Mouse (Mus musculus) liver, adult 2 months (tissue): Measurements from ENCODE around the gene Taar8c.

Experiments
- CTCF ChIP-seq: fragments of 200-500 bp; IDR thresholded peaks from 2 replicates; pipeline ENCODE4 v1.5.1; 2011; ENCODE audit warnings: low read depth, low read length, control low read depth
- POLR2A ChIP-seq: fragments of 200-500 bp; IDR thresholded peaks from 2 replicates; pipeline ENCODE4 v1.6.1; 2011; ENCODE audit warnings: low read length, control low read depth; ENCODE audit not compliant: insufficient read depth; ENCODE audit errors: extremely low read depth

DNA sequence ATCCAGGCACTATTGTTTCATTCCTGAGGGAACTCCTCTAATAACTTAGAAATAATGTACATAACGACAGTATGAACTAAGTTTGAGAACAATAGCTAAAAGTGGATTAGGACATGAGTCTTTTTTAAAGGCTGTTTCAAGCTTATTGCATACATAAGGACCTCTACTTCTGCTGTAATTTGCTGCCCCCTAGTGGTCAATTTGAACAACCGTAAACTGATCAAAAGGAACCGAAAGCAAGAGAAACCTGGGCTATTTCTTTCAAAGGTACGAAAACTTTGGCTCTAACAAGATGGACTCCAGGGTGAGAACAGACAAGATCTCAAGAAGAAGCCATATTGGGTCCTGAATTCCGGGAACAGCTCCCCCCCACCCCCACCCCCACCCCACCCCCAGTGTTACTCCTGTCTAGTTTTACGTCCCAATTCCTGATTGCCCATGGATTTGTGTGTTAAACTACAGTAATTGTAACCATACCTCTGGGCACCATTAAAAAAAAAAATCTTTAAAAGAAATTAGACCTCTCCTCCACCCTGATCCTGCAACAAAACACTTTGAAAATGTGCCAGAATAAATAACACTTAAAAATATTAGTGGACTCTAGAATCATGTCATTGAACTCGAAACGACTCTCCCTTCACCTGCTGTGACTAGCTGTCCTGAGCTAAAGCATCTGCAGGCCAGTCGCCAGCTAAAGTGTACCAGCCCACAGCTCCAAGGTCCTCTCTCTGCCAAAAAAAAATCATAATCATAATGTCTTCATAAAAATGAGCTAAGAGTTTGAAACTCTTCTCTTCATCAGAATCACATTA is 29.9 kb upstream of the Taar8c start:
- TF ChIP-seq POLR2A (no peak), CTCF (peak; percentile 47)
